Mouse (Mus musculus) small intestine, adult 2 months (tissue): ENCODE results near the gene Gm20388.

ENCODE experiments used
- CTCF ChIP-seq: fragments of 200-500 bp; IDR thresholded peaks from 2 replicates; pipeline ENCODE4 v1.5.1; 2012; ENCODE audit warnings: low read depth, mild to moderate bottlenecking, control low read depth, inconsistent platforms, low read length, moderate library complexity, mixed read lengths; ENCODE audit not compliant: insufficient replicate concordance, insufficient read length; ENCODE audit errors: extremely low read depth
- POLR2A ChIP-seq: fragments of 200-500 bp; IDR thresholded peaks from 2 replicates; pipeline ENCODE4 v1.6.1; 2012; ENCODE audit warnings: low read depth, mild to moderate bottlenecking, control low read depth, inconsistent platforms, low read length, moderate library complexity

- TF ChIP-seq POLR2A, result no peak
- no peak for TF ChIP-seq CTCF
These were observed 4195.9 kb downstream of the Gm20388 start for GRCm38 (mm10) chr8:124106328-124107195.
